Mouse (Mus musculus) cerebellum, adult 8-10 months (tissue): ENCODE data around the gene Inpp4a.

Experiments used
- DNase-seq: peaks from one replicate; pipeline ENCODE4 v3.0.0; 2022

The Inpp4a gene

DNA sequence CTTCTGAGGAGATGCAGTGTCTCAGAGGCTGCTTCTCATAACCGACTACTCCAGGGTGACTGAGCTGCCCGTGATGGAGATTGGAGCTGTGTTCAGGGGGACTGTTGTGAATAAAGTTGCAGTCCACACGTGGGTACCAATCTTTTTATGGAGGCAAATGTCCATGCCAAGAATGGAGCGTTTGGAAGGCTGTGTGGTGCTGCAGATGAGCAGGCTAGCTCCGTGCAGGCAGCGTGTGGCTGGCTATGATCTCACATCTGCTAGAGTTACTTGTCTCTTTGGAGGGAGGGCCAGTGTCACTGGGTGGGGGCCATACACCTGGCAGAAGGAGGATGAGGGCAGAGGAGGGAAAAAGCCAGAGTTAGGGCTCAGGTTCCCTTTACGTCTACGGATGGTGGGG lies 59.0 kb downstream of the Inpp4a start:
- DNase-seq: no peak

DNA sequence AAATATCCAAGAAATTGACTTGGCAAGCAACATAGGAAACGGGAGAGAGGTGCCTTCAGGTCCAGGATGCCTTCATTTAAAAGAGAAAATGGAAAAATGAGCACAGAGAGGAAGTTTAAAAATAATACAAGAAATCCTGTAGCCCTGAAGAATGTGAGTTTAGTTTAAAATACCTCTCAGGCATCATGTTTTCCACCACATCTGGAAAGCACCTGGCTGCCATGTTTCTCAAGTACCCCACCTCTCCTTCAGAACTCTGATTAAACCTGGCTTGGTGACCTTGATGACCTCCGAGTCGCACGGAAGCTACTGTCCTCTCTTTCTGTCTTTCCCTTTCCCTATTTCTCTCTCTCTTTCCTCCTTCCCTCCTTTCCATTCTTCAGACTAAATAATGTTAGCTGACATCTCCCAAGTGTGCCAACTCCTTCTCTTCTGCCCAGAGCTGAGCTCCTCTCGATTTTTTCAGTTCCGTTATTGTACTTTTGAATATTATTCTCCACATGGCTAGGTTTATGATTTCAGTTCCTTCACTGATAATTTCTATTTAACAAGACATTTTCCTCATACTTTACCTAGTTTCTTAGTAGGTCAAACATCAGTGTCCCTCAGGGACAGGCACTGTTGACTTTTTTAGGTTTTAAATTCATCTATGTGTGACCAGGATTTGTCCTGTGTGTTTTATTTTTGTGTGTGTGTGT lies 59.9 kb downstream of the Inpp4a start:
- DNase-seq: no peak

DNA sequence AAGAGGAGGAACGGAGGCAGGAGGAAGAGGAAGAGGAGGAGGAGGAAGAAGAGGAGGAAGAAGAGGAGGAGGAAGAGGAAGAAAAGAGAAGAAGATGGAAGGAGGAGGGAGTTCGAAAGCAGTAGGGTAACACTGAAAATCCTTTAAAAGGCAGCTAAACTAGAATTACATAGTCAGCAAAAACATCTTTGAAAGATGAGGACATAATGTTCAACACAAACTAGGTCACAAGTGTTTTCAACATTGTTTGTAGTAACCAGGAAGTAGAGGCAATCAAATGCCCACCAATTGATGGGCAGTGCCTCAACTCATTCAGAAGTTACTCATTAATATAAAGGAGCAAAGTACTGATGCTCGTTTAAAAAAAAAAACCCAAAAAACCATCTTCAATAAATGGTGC lies 61.1 kb downstream of the Inpp4a start:
- no peak for DNase-seq

DNA sequence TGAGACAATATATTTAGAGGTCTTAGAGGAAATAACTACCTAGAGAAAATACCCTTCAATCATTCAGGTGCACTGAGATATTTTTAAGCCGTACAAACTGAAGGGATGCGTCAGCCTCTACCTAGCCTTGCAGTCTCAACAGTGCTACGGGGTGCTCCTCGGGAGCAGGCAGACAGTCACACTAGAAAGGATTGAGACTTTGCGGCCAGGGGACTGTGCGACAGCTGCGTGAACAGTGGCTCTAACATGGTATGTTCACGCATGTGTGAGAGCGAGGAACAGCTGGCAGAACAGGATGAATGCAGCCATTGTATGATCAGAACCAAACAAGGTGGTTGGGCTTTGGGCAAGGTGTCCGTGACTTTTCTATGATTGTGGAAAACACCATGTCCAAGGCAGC lies 63.1 kb downstream of the Inpp4a start:
- DNase-seq: no peak

DNA sequence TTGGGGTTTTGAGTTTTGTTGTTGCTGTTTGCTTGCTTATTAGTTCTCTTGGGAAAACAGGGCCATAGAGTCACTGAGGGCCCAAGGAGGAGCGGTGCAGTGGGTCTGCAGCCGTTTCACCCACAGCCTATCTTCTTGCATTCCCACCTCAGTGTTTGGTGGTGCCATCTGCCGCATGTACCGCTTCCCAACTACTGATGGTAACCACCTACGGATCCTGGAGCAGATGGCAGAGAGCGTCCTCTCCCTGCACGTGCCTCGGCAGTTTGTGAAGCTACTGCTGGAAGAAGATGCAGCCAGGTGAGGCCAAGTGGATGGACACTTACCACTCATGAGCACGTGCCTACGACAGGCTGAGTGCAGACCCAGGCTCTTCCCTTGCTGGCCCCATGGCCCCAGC lies 68.5 kb downstream of the Inpp4a start:
- DNase-seq: peak; percentile 54

DNA sequence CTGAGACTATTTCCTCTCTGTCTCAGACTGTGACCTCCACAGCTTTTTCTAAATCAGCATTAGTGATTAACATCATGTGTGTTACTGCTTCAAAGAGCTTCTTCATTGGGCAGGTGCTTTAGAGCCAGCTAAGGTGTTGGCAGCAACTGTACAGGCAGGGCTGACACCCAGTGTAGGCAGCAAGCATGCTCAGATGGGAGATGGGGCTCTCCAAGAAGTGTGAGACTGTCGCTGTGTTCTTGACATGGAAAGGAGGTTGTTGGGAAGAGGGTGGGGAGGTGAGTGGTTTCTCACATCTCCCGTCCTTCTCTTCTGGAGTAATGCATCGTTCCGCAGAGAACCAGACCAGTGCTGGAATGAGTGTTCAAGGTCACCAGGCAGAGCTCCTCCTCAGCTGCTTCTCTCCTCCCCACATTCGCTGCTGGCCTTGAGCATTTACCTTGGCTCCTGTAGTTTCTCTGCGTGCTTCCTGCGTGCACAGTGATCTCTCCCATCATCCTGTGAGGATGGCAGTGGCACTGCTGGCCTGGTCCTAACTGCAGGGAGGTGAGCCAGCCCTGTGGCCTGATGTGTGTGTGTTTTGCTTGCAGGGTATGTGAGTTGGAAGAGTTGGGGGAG lies 69.2 kb downstream of the Inpp4a start:
- DNase-seq: no peak

DNA sequence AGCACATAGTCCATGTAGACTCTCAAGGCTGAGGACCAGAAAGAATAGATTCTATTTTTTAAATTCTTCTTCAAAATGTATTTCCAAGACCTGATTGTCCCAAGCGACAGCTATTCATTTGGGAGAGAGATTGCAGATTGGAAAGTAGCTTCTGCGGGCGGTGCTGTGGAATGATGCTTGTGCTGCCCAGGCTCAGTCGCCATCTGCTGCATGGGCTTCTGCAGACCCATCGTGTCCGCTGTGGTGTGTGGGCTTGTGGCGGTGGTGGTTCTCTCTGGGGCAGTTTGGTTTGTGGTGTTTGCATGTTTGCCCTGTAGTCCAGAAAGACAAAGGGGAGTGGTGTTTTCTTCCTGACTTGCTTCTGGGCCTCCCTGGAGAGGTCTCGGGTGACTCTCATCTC lies 76.5 kb downstream of the Inpp4a start:
- no peak for DNase-seq

DNA sequence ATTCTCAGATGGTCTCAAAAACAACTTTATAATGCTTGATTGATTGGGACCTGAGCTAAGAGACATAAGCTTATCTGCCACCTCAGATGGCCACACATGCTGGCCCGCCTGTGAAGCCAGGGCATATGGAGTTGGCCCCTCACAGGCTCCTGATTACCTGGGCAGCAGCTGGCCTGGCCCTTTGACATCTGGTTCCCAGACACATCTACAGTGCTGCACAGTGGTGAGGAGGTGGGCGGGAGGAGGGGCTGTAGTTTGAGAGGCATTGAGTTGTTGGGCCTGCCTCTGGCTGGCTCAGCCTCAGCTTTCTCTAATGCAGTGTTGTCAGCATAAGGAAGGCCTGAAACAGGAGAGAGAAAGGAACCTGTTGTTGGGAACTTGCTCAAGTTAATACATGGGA lies 77.1 kb downstream of the Inpp4a start:
- DNase-seq: no peak

DNA sequence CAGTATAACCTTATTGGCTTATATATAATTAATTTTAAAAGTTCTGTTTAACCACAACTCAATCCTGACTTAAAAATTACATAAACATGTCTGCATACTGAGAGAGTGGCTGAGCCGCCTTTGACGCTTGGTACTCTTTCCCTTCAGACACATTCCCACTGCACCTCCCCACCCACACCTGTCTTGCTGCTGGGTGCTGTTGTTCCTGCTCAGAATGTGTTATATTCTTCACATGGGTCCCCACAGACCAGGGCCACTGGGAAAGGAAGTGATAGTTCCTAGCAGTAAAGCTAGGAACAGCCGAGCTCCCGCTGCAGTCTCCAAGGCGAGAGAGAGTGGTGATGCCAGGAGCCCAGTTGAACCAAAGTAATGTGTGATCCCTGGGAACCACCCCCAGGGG lies 78.4 kb downstream of the Inpp4a start:
- no peak for DNase-seq

DNA sequence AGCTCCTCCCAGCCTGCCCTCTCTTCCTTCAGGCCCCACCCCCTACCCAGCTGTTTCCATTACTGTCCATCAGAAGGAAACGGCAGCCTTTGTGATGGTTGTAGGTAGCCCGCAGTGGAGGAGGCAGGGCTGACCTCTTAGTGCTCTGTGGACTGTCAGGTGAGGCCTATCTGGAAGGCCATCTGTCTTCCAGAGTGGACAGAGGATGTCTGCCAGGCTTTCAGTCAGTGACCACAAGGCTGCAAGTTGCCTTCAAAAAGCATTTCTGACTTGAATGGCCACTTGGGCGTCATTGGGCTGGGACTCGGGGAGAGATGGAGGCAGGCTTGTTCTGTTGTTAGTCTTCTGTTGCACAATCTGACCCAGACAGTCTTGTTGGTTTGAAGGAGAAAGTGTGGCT lies 79.9 kb downstream of the Inpp4a start:
- DNase-seq: peak; percentile 43

DNA sequence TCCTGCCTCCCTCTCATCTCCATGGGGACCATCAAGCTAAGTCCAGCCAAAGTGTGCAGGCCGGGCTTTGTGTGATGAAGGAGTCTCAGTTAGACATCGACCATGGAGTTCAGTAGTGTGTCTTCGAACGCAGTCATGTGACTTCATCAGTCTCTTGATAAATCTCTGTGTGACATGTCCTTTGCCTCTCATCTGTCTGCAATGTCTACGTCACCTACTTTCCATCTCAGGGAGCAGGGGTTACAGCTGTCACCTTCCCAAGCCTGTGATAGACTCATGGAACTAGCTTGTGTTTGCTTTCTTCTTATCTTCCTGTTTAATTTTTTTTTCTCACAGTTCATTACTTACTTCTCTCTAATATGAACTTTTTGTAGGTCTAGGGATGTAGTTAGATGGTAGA lies 81.2 kb downstream of the Inpp4a start:
- DNase-seq: no peak

DNA sequence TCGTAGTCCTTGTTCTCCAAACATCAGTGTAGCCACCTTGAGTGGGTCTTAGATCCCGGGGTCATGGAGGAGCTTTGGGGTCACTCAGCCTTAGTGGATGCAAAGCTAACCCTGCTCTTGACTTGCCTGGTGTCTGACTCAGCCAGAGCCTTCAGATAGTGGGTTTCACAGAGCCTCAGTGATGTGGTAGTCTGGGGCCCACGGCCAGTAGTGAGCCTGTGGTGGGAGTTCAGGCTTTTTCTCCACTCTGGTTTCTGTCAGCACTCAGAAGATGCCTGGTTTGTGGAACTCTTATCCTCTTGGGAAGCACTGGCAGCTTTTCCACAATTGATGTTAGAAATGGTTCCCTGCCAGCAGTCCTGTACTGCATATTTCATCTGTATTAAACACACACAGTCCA lies 84.6 kb downstream of the Inpp4a start:
- no peak for DNase-seq

DNA sequence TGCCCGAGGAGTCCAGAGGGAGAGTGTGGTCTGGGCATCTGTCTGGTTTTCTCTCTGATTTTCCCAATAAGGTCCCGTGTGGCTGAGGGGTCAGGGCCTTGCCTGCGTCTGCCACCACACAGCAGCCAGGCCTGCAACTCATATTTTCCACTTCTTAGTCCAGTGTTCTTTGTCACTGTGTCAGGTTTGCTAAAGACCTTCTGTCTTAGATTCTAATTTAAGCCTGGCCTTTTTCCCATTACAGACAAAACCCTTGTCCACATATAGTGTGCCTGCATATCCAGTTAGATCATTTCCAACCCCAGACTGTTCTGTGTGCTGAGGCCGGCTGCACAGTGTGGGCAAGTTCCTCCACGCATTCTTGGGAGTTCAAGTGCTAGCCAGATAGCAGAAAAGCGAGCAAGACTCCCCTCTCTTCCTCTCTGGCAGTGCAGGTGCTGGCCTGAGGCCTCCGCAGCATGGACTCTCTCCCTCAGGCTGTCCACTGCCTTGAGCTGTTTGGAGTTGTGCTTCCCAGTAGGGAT lies 86.8 kb downstream of the Inpp4a start:
- peak; percentile 41 for DNase-seq

DNA sequence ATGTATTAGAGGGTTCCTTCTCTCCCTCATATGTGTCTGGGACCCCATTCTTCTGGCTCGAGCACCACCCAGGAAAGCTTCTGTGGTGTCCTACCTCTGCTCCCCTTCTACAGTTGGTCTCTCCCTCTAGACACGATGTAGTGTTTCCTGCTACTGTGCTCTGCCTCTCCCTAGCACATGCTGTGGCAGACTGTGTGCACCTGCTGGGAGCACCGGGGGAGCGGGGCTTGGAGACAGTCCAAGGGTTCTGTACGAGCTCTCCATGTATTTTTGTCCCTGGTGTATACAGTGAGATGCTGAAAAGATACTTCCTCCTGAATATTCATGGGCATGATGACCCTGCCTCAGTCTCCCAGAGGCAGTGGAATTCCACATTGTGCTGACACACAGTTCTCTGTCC lies 93.5 kb downstream of the Inpp4a start:
- DNase-seq: no peak

DNA sequence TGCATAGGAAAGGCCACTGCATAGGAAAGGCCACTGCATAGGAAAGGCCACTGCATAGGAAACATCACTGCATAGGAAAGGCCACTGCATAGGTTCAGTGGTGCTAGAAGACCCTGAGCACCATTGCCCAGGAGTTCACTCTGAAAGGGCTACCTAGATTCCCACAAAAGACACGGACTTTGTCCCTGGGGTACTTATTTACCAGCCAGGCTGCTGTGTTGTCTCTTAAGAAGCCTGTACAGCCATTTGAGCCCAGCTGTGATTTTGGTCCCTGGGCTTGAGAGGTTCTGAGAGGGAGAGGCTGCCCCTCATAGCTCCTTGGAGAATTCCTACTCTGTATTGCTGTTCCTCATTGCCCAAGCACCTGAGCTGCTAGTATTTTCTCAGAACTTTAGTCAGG lies 96.8 kb downstream of the Inpp4a start:
- no peak for DNase-seq

DNA sequence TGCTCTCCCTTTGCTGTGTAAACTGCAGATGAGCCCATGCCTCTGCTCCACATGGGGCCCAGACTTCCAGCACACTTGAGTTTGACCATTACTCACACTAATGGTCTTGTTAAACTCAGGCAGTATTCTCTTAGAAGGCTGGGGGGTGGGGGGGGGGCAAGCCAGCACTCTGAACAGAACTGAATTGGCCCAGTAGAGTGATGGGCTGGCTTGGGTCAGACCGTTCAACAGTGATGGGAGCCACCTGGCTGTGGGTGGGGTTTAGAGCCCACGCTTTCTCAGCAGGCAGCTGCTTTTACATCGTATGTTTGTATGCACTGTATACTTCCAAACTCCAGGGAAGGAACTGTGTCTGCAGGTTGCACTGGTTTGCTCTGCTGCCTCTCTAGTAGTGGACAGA lies 99.3 kb downstream of the Inpp4a start:
- DNase-seq: no peak

DNA sequence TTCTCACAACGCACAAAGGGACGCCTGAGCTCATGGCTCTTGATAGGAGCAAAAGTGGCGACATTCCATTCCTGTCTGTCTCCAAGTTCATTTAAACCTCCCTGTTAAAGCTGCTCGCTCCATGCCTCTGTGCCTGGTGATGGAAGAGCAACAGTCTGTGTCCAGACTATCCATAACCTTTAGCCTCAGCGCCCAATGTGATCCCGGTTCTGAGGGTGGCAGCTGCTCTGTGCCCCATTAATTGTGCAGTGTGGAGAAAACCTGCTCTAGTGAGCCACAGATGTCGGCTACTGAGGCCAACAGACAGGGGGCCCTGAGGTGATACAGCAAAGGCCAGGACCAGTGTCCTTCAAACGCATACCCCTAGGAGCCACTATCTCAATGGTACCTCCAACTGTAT lies 100.1 kb downstream of the Inpp4a start:
- DNase-seq: no peak

DNA sequence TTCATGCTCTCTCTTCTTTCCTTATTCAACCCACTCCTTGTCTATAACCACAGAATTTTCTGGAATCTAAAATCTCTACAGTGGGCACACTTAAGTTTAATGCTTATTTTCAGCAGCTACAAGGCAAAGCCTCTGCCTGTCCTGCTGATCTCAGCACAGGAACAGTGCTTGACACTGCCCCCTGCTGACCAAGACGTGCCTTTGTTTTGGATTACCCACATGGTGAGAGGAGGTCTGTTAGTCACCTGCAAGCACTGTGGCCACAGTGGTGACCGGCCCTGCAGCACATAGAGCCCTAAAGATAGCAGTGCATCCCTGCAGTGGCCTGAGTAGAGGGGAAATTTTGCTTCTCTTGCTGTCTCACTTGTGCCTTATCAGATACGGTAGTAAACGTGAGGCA lies 102.0 kb downstream of the Inpp4a start:
- DNase-seq: peak; percentile 79

DNA sequence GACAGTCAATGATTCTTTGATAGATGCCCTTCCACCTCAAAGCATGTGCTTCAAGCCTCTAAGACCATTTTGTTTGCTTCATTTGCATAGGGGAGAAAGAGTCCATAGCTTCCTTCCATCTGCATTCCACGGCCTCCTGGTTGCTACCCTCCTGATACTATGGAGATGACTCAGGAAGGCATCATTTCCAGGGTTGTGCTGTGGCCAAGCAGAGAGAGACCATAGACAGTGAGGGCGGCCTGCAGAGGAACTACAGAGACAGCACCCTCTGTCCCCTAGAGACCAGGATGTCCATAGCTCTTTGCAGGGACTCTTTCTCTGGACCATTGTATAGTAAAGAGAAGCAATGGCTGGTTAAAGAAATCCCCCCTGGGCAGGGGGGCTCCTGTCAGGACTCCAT lies 105.5 kb downstream of the Inpp4a start:
- DNase-seq: no peak

DNA sequence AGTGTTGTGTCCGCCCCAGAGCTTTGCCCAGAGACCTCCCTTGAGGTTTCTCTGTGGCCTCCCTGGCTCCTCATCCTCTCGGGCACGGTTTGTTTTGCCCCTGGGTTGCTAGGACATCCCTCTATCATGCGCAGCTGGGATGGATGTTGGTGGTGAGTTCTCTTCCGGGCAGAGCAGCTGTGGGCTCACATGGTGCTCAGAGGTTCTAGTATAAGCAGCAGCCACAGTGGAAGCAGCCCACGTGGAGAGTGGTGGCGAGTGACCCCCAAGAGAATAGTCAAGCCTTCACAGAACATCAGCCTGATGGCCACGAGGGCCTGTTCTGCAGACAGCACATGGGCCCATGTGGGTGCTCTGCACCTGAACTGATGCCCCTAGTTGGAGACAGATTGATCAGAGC lies 107.6 kb downstream of the Inpp4a start:
- no peak for DNase-seq

DNA sequence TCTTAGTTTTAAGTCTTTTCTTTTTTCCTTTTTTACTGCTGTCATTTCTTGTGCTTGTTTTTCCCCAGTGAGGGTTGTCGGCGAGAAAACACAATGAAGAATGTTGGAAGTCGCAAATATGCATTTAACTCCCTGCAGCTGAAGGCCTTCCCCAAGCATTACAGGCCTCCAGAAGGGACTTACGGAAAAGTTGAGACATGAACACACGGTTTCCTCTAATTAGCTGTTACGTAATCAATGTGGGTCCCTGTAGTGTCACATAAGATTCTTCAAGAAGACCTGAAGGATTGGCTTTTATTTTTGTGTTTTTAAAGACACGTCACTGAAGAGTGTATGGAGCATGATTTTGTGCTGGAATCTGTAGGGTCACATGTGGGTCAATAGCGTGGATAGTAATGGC lies 108.4 kb downstream of the Inpp4a start:
- no peak for DNase-seq

DNA sequence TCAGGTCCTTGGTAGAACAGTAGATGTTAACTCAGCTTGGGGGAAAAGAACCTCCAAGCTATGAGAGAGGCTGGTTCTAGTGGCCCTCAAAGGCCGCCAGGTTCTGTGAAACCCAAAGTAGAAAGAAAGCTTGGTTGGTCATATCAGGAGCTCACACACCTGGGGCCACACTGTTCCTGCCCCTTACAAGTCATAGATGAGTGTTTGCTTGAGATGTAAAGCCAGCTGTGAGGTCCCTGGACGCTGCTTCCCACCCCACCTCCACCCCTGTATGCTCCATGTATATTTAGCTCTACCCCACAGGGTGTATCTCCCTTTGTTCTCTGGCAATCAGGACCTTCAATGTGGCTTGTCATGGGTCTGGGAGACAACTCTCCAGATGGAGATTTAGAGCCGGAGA lies 109.0 kb downstream of the Inpp4a start:
- DNase-seq: no peak

DNA sequence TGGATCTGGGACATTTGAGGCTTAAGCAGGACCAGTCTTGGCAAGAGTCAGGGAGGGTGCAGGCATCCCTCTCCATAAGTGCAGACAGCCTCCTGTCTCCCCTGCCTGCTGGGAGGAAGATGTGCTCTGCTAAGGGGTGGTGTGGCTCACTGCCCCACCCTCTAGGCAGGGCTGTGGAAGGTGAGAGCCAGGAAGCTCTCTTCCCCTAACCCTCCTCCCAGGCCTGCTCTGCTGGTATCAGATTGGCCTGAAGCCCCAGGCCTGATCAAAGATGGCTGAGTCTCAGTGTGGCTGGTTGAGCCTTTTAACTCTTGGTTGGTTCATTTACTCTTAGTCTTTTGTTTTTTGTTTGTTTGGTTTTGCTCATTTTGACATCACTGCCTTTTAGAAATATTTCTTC lies 110.0 kb downstream of the Inpp4a start:
- DNase-seq: no peak

DNA sequence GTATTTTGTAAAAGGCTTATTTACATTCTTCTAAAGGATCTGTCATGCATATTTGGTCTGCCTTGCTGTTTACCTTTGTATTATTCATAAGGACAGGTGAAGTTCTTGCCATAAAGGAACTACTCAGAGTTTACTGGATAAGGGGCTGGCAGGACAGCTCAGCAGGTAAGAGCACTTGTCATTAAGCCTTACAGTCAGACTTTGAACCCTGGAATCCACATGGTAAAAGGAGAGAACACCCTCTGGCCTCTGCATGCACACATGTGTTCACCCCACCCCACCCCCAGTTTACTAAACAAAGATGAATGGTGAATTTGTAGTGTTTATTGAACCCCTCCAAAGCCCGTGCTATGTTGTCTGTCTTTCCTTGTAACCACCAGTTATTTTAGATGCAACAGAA lies 115.7 kb downstream of the Inpp4a start:
- DNase-seq: no peak

DNA sequence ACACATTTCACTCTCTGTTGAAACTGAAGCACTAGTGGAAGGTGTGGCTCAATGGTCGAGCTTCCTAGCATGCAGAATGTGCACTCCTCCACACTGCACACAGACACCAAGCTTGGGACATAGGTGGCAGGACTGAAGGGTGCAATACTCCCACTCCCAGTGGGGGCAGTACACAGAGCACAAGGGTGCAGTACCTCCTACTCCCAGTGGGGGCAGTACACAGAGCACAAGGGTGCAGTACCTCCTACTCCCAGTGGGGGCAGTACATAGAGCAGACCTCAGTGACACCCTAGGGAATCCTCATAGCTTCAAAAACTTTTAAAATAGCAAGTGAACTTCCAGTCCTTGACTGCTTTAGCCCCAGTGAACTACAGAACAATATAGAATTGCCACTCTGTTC lies 119.8 kb downstream of the Inpp4a start:
- DNase-seq: peak; percentile 40
